Mouse (Mus musculus) adrenal gland, postnatal 14 days (tissue): ENCODE data around the gene 2210408I21Rik. TPM values are rescaled to one million over a fixed set of nuclear protein-coding genes. Genes with fewer than 3 reads are reported as not detected.
A peak's percentile ranks its signal among the peaks of the same experiment; 100 is the strongest.

Experiments
- DNase-seq: peaks from one replicate; pipeline ENCODE4 v3.0.0; 2021; ENCODE audit warnings: mixed read lengths
- long read RNA-seq, 2 experiments: library from polyadenylated mRNA; stranded (forward); transcript quantifications; one replicate each; pipeline ENCODE4 v2.0.0; 2021
- total RNA-seq: library from RNA; stranded (reverse); gene quantifications from 2 replicates; pipeline ENCODE4 v1.2.3, GENCODE M21; 2021

Gene 2210408I21Rik
- 7.7 and 8.8 TPM in 2 replicates for total RNA-seq
- long read RNA-seq, experiment 1, partial matches to known transcripts = 1 of 3 reads
- long read RNA-seq, experiment 1, other reads (novel, unspliced or antisense) = 2 of 3 reads
- long read RNA-seq, experiment 2, partial matches to known transcripts = 2 of 3 reads
- long read RNA-seq, experiment 2, other reads (novel, unspliced or antisense) = 0 of 3 reads

GRCm38 (mm10) chr13:77134931-77135620, at the start of gene 2210408I21Rik, which contains the start of gene Slf1:
Gene 2210408I21Rik, plus strand, starts transcription at chr13:77135540.
Gene Slf1, minus strand, starts transcription at chr13:77135473.
- peak; percentile 94 for DNase-seq

GRCm38 (mm10) chr13:77092876-77093275, 42.5 kb upstream of the 2210408I21Rik start:
- DNase-seq = peak; percentile 11

- no peak for DNase-seq
Observed at GRCm38 (mm10) chr13:77107734-77108133, 27.6 kb upstream of the 2210408I21Rik start.

GRCm38 (mm10) chr13:77118695-77119094, 16.6 kb upstream of the 2210408I21Rik start:
- no peak for DNase-seq

- DNase-seq = no peak
Observed at GRCm38 (mm10) chr13:77125159-77125558, 10.2 kb upstream of the 2210408I21Rik start.

GRCm38 (mm10) chr13:77128240-77128639, 7.1 kb upstream of the 2210408I21Rik start:
- no peak for DNase-seq

- DNase-seq = no peak
Observed at GRCm38 (mm10) chr13:77131132-77131531, 4.2 kb upstream of the 2210408I21Rik start.

GRCm38 (mm10) chr13:77135621-77135981, 261 bp downstream of the 2210408I21Rik start:
- no peak for DNase-seq

- no peak for DNase-seq
Observed at GRCm38 (mm10) chr13:77140890-77141289, 5.5 kb downstream of the 2210408I21Rik start.

GRCm38 (mm10) chr13:77177931-77178330, 42.6 kb downstream of the 2210408I21Rik start:
- peak; percentile 11 for DNase-seq

GRCm38 (mm10) chr13:77190606-77191005, 55.3 kb downstream of the 2210408I21Rik start:
- DNase-seq = no peak

GRCm38 (mm10) chr13:77192201-77192600, 56.9 kb downstream of the 2210408I21Rik start:
- DNase-seq = no peak

GRCm38 (mm10) chr13:77208764-77209418, 73.6 kb downstream of the 2210408I21Rik start:
- DNase-seq = no peak

GRCm38 (mm10) chr13:77213196-77213595, 77.9 kb downstream of the 2210408I21Rik start:
- no peak for DNase-seq

GRCm38 (mm10) chr13:77215460-77215859, 80.1 kb downstream of the 2210408I21Rik start:
- no peak for DNase-seq

GRCm38 (mm10) chr13:77217672-77218280, 82.4 kb downstream of the 2210408I21Rik start:
- DNase-seq = no peak

- no peak for DNase-seq
Observed at GRCm38 (mm10) chr13:77221072-77221471, 85.7 kb downstream of the 2210408I21Rik start.

GRCm38 (mm10) chr13:77256541-77256940, 121.2 kb downstream of the 2210408I21Rik start:
- DNase-seq = no peak

GRCm38 (mm10) chr13:77262715-77263338, 127.5 kb downstream of the 2210408I21Rik start:
- DNase-seq = no peak

- no peak for DNase-seq
Observed at GRCm38 (mm10) chr13:77263400-77264179, 128.2 kb downstream of the 2210408I21Rik start.

- DNase-seq = no peak
Observed at GRCm38 (mm10) chr13:77264481-77264880, 129.1 kb downstream of the 2210408I21Rik start.
